Mouse (Mus musculus) adrenal gland, postnatal 14 days (tissue): ENCODE results near the gene Mrgpra2a. TPM values are rescaled to one million over a fixed set of nuclear protein-coding genes. Genes with fewer than 3 reads are reported as not detected.
"Not testable (repeated sequence)": the region's sequence is repeated elsewhere in the genome, so short reads cannot be mapped to it uniquely, and the experiment has no call there.

Experiments
- DNase-seq: peaks from one replicate; pipeline ENCODE4 v3.0.0; 2021; ENCODE audit warnings: mixed read lengths
- long read RNA-seq, 2 experiments: library from polyadenylated mRNA; stranded (forward); transcript quantifications; one replicate each; pipeline ENCODE4 v2.0.0; 2021
- total RNA-seq: library from RNA; stranded (reverse); gene quantifications from 2 replicates; pipeline ENCODE4 v1.2.3, GENCODE M21; 2021

The Mrgpra2a gene
- not detected in 2 replicates for total RNA-seq
- long read RNA-seq, experiment 1 = 0 reads
- long read RNA-seq, experiment 2 = 0 reads

DNA sequence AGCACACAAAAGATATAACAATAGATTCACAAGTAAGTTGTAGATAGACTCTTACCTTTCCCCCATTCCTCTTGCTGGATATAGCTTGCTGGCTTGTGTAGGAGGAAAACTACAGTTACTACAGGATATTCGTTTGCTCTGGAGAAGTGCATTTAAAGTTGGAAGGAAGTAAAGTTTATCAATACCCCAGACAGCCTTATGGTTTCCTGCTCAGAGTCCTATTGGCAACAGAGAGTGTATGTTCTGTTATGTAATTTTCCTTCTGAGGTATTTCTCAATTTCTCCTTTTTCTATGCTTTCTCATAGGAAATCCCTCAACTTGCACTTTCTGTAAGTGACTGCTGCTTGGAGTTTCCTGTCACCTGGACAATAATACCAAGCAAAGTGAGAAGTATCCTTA is at the start of gene Mrgpra2a:
Mrgpra2a (minus strand) TSS at position 125 of the 400 bp plus-strand sequence.
- DNase-seq = not testable (repeated sequence)

DNA sequence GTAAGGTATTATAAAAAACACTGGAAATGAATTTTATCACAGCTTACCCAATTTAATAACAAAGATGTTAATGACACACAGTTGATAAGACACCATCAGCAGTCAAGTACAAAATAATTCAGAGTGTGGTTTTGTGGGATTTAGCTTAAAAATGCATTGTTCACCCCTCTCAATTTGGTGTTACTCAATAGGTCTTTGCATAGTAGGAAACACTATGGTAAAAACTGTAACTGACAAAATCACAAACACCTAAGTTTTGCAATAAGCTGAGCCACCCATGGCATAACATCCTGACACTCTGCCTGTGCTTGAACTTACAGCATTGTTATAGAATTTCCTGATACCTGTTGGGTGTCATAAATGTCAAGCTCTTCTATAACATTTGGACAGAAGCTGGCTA is 39.3 kb upstream of the Mrgpra2a start:
- not testable (repeated sequence) for DNase-seq

DNA sequence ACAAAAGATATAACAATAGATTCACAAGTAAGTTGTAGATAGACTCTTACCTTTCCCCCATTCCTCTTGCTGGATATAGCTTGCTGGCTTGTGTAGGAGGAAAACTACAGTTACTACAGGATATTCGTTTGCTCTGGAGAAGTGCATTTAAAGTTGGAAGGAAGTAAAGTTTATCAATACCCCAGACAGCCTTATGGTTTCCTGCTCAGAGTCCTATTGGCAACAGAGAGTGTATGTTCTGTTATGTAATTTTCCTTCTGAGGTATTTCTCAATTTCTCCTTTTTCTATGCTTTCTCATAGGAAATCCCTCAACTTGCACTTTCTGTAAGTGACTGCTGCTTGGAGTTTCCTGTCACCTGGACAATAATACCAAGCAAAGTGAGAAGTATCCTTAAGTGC is 37.5 kb upstream of the Mrgpra2a start:
- not testable (repeated sequence) for DNase-seq

DNA sequence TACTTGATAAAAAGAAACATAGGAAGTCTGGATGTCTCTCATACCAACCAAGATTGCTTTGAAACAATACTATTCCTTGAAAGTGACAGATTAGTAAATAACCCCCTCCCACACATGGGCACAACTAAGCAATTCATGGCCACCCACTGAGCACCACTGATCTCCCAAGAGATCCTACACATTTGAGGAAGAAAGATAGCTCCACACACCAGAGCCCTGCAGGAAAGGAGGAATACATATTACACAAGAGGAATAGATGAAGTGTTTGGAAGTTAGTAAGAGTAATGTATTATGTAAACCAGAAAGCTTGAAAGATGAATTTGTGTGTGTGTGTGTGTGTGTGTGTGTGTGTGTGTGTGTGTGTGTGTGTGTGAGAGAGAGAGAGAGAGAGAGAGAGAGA is 31.2 kb upstream of the Mrgpra2a start:
- not testable (repeated sequence) for DNase-seq

DNA sequence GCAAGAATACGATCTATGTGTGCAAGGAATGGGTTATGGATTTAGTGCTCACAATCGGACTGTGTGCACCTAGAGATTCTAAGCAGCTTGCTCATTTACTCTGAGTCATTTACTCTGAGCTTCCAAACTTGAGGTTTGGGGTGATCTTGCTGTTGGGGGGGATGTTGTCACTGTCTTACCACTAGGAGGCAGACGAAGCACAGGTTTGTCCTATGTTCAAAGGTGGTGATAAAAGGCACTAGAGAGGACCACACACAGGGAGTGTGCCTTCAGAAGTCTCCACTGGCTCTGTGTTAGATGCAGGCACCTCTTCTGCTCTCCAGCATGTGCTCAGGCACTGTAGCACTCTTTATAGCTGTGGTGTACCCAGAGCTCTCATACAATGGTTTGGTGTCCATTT is 22.0 kb upstream of the Mrgpra2a start:
- DNase-seq = not testable (repeated sequence)

DNA sequence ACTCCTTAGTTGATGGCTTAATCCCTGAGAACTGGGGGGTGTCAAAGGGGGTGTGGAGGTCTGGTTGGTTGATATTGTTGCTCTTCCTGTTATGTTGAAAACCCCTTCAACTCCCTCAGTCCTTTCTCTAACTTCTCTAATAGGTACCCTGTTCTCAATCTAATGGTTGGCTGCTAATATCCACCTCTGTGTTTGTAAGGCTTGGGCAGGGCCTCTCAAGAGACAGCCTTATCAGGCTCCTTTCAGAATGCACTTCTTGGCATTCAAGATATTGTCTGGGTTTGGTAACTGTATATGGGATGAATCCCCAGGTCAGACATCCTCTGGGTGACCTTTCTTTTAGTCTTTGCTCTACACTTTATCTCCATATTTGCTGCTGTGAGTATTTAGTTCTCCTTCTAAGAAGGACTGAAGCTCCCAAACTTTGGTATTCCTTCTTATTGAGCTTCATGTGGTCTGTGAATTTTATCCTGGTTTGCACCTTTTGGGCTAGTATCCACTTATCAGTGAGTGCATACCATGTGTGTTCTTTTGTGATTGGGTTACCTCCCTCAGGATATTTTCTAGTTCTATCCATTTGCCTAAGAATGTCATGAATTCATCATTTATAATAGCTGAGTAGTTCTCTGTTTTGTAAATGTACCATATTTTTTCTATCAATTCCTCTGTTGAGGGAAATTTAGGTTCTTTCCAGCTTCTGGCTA is 13.5 kb upstream of the Mrgpra2a start:
- DNase-seq = not testable (repeated sequence)

DNA sequence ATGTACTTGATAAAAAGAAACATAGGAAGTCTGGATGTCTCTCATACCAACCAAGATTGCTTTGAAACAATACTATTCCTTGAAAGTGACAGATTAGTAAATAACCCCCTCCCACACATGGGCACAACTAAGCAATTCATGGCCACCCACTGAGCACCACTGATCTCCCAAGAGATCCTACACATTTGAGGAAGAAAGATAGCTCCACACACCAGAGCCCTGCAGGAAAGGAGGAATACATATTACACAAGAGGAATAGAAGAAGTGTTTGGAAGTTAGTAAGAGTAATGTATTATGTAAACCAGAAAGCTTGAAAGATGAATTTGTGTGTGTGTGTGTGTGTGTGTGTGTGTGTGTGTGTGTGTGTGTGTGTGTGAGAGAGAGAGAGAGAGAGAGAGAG is 6.2 kb downstream of the Mrgpra2a start:
- not testable (repeated sequence) for DNase-seq

DNA sequence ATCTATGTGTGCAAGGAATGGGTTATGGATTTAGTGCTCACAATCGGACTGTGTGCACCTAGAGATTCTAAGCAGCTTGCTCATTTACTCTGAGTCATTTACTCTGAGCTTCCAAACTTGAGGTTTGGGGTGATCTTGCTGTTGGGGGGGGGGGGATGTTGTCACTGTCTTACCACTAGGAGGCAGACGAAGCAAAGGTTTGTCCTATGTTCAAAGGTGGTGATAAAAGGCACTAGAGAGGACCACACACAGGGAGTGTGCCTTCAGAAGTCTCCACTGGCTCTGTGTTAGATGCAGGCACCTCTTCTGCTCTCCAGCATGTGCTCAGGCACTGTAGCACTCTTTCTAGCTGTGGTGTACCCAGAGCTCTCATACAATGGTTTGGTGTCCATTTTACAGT is 15.5 kb downstream of the Mrgpra2a start:
- not testable (repeated sequence) for DNase-seq

DNA sequence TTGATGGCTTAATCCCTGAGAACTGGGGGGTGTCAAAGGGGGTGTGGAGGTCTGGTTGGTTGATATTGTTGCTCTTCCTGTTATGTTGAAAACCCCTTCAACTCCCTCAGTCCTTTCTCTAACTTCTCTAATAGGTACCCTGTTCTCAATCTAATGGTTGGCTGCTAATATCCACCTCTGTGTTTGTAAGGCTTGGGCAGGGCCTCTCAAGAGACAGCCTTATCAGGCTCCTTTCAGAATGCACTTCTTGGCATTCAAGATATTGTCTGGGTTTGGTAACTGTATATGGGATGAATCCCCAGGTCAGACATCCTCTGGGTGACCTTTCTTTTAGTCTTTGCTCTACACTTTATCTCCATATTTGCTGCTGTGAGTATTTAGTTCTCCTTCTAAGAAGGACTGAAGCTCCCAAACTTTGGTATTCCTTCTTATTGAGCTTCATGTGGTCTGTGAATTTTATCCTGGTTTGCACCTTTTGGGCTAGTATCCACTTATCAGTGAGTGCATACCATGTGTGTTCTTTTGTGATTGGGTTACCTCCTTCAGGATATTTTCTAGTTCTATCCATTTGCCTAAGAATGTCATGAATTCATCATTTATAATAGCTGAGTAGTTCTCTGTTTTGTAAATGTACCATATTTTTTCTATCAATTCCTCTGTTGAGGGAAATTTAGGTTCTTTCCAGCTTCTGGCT is 24.0 kb downstream of the Mrgpra2a start:
- not testable (repeated sequence) for DNase-seq

DNA sequence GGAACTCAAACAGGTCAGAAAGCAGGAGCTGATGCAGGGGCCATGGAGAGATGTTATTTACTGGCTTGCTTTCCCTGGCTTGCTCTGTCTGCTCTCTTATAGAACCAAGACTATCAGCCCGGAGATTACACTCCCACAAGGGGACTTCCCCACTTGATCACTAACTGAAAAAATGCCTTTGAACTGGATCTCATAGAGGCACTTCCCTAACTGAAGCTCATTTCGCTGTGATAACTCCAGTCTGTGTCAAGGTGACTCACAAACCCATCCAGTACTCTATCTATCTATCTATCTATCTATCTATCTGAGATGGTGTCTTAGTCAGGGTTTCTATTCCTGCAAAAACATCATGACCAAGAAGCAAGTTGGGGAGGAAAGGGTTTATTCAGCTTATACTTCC is 41.3 kb downstream of the Mrgpra2a start:
- no peak for DNase-seq

DNA sequence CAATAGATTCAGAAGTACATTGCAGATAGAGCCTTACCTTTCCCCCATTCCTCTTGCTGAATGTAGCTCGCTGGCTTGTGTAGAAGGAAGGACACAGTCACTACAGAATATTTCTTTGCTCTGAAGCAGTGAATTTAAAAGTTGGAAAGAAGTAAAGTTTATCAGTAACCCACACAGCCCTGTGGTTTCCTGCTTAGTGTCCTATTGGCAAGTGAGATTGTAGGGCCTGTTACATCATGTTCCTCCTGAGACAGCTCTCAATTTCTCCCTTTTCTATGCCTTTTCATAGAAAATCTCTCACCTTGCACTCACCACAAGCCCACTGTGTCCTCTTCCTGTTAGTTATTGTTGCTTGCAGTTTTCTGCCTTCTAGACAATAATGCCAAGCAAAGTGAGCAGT is 42.4 kb downstream of the Mrgpra2a start:
- DNase-seq = no peak

DNA sequence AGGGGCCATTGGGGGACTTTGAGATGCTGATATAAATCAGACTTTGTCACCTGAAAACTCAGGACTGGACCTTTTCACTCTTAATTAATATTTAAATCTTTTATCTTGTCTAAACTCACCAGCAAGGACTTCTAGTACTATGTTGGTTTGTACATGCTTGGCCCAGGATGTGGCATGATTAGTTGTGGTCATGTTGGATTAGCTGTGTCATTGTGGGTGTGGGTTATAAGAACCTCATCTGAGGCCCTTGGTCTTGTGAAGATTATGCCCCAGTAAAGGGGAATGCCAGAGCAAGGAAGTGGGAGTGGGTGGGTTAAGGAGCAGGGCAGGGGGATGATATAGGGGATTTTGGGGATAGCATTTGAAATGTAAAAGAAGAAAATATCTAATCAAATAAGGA is 50.8 kb downstream of the Mrgpra2a start:
- DNase-seq = no peak

Other genes with a start within 250 kb of the Mrgpra2a start
- not detected in 2 replicates for gene Mrgpra6, start 247.2 kb downstream of the Mrgpra2a start, total RNA-seq
- gene Mrgpra9, start 199.3 kb downstream of the Mrgpra2a start, total RNA-seq = not detected in 2 replicates
- not detected in 2 replicates for gene Mrgpra1, start 97.9 kb downstream of the Mrgpra2a start, total RNA-seq
- not detected in 2 replicates for gene Mrgpra2b, start 76.7 kb upstream of the Mrgpra2a start, total RNA-seq
- gene Mrgpra3, start 149.2 kb upstream of the Mrgpra2a start, total RNA-seq = not detected in 2 replicates